Mouse (Mus musculus) adrenal gland, postnatal 0 days (tissue): ENCODE measurements around the gene Scube1. TPM values are rescaled to one million over a fixed set of nuclear protein-coding genes. Genes with fewer than 3 reads are reported as not detected.

Experiments used
- polyA plus RNA-seq: library from polyadenylated mRNA; unstranded; fragments of >200 nt; fragmentation: Nextera tagmentation; extraction: Ambion mirVana; gene quantifications from 2 replicates; pipeline ENCODE4 v1.2.1, GENCODE M21; 2015

Gene Scube1
- 4.6 and 4.8 TPM in 2 replicates for polyA plus RNA-seq

DNA sequence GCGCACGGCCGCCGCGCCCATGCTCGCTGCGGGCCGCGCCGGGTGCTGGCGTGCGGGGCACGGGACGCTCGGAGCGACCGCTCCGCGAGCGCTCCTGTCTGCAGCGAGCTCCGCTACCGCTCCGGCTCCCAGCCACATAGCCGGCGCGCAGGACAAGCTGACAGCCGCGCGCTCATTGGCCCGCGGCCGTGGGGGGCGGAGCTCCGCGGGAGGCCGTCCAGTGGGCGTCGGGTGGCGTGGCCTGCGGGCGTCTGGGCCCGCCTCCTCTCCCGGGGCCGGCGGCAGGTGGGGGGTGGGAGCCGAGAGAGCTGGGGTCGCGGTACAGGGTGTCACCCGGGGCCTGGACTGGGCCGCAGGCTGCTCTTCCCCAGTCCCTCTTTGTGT, at the start of gene Scube1:
Gene Scube1, minus strand, starts transcription at position 136 of the 384 bp plus-strand sequence.

DNA sequence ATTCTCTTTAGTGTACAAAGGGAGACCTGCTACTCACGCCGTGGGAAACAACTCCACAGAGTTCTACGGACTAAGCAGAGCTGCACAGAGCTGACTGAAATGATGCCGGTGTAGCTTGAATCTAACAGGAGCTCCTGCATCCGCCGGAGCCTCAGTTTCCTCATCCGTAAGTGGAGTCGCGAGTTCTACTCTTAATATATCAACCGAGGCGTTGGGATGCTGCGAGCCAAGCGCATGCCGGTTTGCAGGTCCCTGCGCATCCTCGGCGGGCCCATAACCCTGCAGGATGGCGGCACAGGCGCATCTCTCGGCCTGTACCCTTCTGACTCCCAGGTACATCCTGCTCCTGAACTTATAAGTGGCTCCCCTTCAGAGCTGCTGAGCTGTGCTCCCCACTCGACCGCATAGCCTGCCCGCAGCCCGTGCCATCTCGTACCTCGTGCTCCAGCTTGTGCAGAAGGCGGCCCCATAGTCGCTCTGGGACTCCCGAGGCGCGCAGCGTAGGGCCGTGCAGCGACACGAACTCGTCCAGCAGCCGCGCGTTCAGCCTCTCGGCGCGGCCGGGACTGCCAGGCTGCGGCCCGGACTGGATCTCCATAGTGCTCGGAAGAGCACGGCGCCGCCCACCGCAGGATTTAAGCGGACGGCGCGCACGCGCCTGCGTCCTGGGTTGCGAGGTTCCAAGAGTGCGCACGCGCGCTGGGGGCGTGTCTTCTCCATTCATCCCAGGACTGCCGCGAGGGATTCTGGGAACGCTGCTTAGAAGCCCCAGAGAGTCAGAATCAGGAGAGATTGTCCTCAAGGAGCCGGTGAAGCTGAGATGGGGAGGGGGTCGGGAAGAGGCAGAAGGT, 130.1 kb downstream of the Scube1 start, which contains the start of gene Ttll12:
Gene Ttll12, minus strand, starts transcription at position 645 of the 851 bp plus-strand sequence.

DNA sequence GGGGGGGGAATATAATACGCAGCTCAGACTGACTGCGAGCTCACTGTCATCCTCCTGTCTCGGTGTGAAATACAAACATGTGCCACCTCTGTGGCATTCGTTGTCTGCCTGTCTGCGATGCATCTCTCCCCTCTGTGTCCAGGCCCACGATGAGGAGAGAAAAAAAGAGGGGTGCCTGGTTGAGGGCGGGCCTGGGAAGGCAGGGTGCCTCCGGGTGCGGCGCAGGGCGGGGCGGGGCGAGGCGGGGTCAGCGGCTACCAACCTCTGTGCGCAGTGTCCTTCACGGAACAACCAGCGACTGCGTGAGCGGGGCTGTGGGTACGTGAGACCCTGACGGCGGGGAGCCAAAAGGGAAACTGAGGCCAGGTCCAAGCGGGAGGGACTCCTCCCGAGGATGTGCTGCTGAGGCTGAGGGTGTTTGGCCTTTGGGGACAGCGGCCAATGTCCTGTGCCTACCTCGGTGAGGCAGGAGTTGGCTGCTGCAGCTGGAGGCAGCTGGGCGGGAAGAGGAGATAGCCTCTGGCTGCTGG, 161.4 kb downstream of the Scube1 start, which contains the start of the genes Tspo and Mcat:
Gene Tspo, plus strand, starts transcription at position 266 of the 530 bp plus-strand sequence.
Gene Mcat, minus strand, starts transcription at position 461 of the 530 bp plus-strand sequence.

Other genes with a start within 250 kb of the Scube1 start
- 20.5 and 26.8 TPM in 2 replicates for gene Ttll1, start 214.1 kb downstream of the Scube1 start, polyA plus RNA-seq
- 11.2 and 13.7 TPM in 2 replicates for gene Bik, start 198.2 kb downstream of the Scube1 start, polyA plus RNA-seq
- gene Tspo, start 161.4 kb downstream of the Scube1 start, polyA plus RNA-seq: 876 and 914 TPM in 2 replicates
- 50.0 and 52.9 TPM in 2 replicates for gene Mcat, start 161.2 kb downstream of the Scube1 start, polyA plus RNA-seq
- gene Ttll12, start 129.9 kb downstream of the Scube1 start, polyA plus RNA-seq: 17.1 and 22.6 TPM in 2 replicates
- gene Mpped1, start 54.4 kb upstream of the Scube1 start, polyA plus RNA-seq: 0.61 and 1.2 TPM in 2 replicates